ENCODE assay signal across 19 mouse cellular contexts in the genomic region with DNA sequence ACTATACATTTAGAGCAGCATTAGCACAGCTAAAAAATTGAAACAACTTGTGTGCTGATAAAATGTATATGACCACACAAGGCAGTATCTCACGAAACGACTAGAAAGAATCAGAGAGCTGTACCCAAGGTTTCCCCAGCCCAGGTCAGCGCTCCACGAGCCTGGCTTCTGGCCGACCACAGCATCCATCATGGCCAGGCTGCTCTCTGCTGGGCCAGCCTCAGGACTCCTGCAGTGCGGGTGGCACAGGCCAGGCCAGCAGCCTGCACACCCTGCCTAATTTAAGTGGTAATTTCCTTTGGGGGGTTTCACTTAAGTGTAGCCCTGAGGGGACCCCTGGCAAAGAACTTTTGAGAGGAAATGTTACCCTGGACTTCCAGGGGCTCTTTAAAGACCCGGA.
A peak's percentile ranks its signal among the peaks of the same experiment; 100 is the strongest.
DNase-seq lines count a peak whose midpoint lies in the region; ATAC-seq and TF ChIP-seq lines count a peak whose summit lies in the region.
"Had no signal": no experiment of that assay in that cellular context is flagged by ENCODE, and none has a peak within 500 bp of the region (broad histone marks: within the 10 kb centered on the region; RNA-seq: fewer than 3 reads in every experiment).

No protein-coding gene starts in this region.

- TF ChIP-seq POLR2A in cerebellum, adult 2 months (IDR thresholded peaks at IDR 0.05; ENCODE audit: borderline replicate concordance, insufficient read depth, low read length), result no peak

- no peaks in the 10 kb centered on the region for H3K36me3 ChIP-seq in hindbrain, embryonic 10.5 days
- no peaks in the 10 kb centered on the region for H3K36me3 ChIP-seq in hindbrain, embryonic 14.5 days (replicated peaks; ENCODE audit: control insufficient read depth, insufficient read depth)
- no peaks in the 10 kb centered on the region for H3K36me3 ChIP-seq in embryonic facial prominence, embryonic 10.5 days (replicated peaks)
- H3K36me3 ChIP-seq: G1E; heart, embryonic 13.5 days; kidney, embryonic 15.5 days; neural tube, embryonic 12.5 days had no signal

- H3K4me3 ChIP-seq in cerebellum, adult 2 months (replicated peaks; ENCODE audit: insufficient read depth, low read depth, low read length), result no peak overlapping the region
- H3K4me3 ChIP-seq in hindbrain, embryonic 10.5 days, result no peak overlapping the region
- H3K4me3 ChIP-seq in hindbrain, embryonic 14.5 days (replicated peaks; ENCODE audit: low read length), result no peak overlapping the region
- H3K4me3 ChIP-seq in embryonic facial prominence, embryonic 10.5 days, result no peak overlapping the region
- H3K4me3 ChIP-seq: heart, embryonic 13.5 days; kidney, embryonic 15.5 days; neural tube, embryonic 12.5 days had no signal

- no peaks in the 10 kb centered on the region for H3K9me3 ChIP-seq in hindbrain, embryonic 10.5 days
- H3K9me3 ChIP-seq in hindbrain, embryonic 14.5 days (ENCODE audit: control insufficient read depth, low read length), result no peaks in the 10 kb centered on the region
- no peaks in the 10 kb centered on the region for H3K9me3 ChIP-seq in embryonic facial prominence, embryonic 10.5 days
- H3K9me3 ChIP-seq: G1E; heart, embryonic 13.5 days; kidney, embryonic 15.5 days; neural tube, embryonic 12.5 days had no signal

- H3K4me1 ChIP-seq in cerebellum, adult 2 months (ENCODE audit: control insufficient read depth, insufficient read depth, low read length), result no peaks in the 10 kb centered on the region; the same call in 1 of the 2 replicates
- H3K4me1 ChIP-seq in hindbrain, embryonic 10.5 days (replicated peaks), result peaks cover 45% of the 10 kb centered on the region
- peaks cover 20% of the 10 kb centered on the region for H3K4me1 ChIP-seq in hindbrain, embryonic 14.5 days (replicated peaks; ENCODE audit: control insufficient read depth, insufficient read depth, low read length)
- H3K4me1 ChIP-seq in embryonic facial prominence, embryonic 10.5 days, result peaks cover 53% of the 10 kb centered on the region

- H3K9ac ChIP-seq in hindbrain, embryonic 14.5 days, result no peak overlapping the region
- H3K9ac ChIP-seq: kidney, embryonic 15.5 days; liver, postnatal 0 days; neural tube, embryonic 12.5 days had no signal

- H3K27ac ChIP-seq in cerebellum, adult 2 months (ENCODE audit: insufficient read depth, low read length), result no peak overlapping the region
- H3K27ac ChIP-seq in hindbrain, embryonic 10.5 days, result peak overlapping the region; percentile 75
- H3K27ac ChIP-seq in hindbrain, embryonic 14.5 days, result no peak overlapping the region
- peak overlapping the region; percentile 62 for H3K27ac ChIP-seq in embryonic facial prominence, embryonic 10.5 days (replicated peaks)
- H3K27ac ChIP-seq: heart, embryonic 13.5 days; kidney, embryonic 15.5 days; neural tube, embryonic 12.5 days had no signal

- peak; percentile 53 to 74 for DNase-seq in cerebellum, adult 2 months
- DNase-seq in cerebellum, adult 9-10 months, result no peak
- no peak for DNase-seq in hindbrain, embryonic 10.5 days (ENCODE audit: low spot score)
- no peak for DNase-seq in hindbrain, embryonic 14.5 days (ENCODE audit: low spot score)
- DNase-seq in 3134 (ENCODE audit: extremely low read depth, insufficient read length, low spot score), result peak; percentile 29
- peak; percentile 44 for DNase-seq in embryonic facial prominence, embryonic 10.5 days (ENCODE audit: low spot score)
- no peak for DNase-seq in urinary bladder, postnatal 36 days (ENCODE audit: low spot score in 2 of 2)
- DNase-seq: adrenal gland, postnatal 10 days; liver; liver, postnatal 0 days; thymus, postnatal 36 days had no signal

- no peak for ATAC-seq in hindbrain, embryonic 14.5 days (ENCODE audit: low FRiP score)
- no peak for ATAC-seq in megakaryocyte progenitor cell, adult 5-6 weeks (replicated peaks; ENCODE audit: poor library complexity)
- ATAC-seq: activated CD4-positive, CD25-positive, alpha-beta regulatory T cell, adult 4 months; hindbrain, embryonic 16.5 days; intestine, embryonic 16.5 days; liver, postnatal 0 days had no signal

- no peaks in the 10 kb centered on the region for H3K27me3 ChIP-seq in cerebellum, adult 2 months (ENCODE audit: control insufficient read depth, insufficient read depth, low read length)
- peaks cover 19% of the 10 kb centered on the region; the same call in 1 of the 2 replicates for H3K27me3 ChIP-seq in hindbrain, embryonic 10.5 days (ENCODE audit: insufficient read depth, poor library complexity, severe bottlenecking)
- H3K27me3 ChIP-seq in hindbrain, embryonic 14.5 days (ENCODE audit: control insufficient read depth, insufficient read depth, low read length), result no peaks in the 10 kb centered on the region
- peaks cover 19% of the 10 kb centered on the region for H3K27me3 ChIP-seq in embryonic facial prominence, embryonic 10.5 days (replicated peaks; ENCODE audit: low read depth, poor library complexity, severe bottlenecking)
- H3K27me3 ChIP-seq: heart, embryonic 13.5 days; neural tube, embryonic 12.5 days had no signal

- 23% methylated on average over 7 of the region's 7 CpGs for WGBS in cerebellum, adult 2 months
- 35% methylated on average over 7 of the region's 7 CpGs for WGBS in hindbrain, embryonic 10.5 days
- 40% methylated on average over 7 of the region's 7 CpGs for WGBS in hindbrain, embryonic 14.5 days
- 26% methylated on average over 7 of the region's 7 CpGs for WGBS in embryonic facial prominence, embryonic 10.5 days

- TF ChIP-seq CTCF in cerebellum, adult 2 months (IDR thresholded peaks at IDR 0.05; ENCODE audit: borderline replicate concordance, insufficient read depth, low read depth, low read length), result no peak

- no peak overlapping the region for H3K4me2 ChIP-seq in hindbrain, embryonic 14.5 days (replicated peaks)
- H3K4me2 ChIP-seq: heart, embryonic 13.5 days; kidney, embryonic 15.5 days; neural tube, embryonic 12.5 days had no signal

Comparison
In these comparisons a context has a peak if more than half of its experiments do, and no peak if none do; other contexts are left out.
1. DNase-seq: peak in cerebellum, adult 2 months (2 of 2), 3134 (single experiment) and embryonic facial prominence, embryonic 10.5 days (single experiment); none in cerebellum, adult 9-10 months (single experiment), hindbrain, embryonic 10.5 days (single experiment), hindbrain, embryonic 14.5 days (single experiment) and urinary bladder, postnatal 36 days (0 of 2).
2. H3K27ac ChIP-seq: peak in hindbrain, embryonic 10.5 days (single experiment) and embryonic facial prominence, embryonic 10.5 days (single experiment); none in cerebellum, adult 2 months (single experiment) and hindbrain, embryonic 14.5 days (single experiment).